Mouse (Mus musculus) left cerebral cortex, adult 11 months (tissue): ENCODE data around the gene Rassf8.
A peak's percentile ranks its signal among the peaks of the same experiment; 100 is the strongest.

Source experiments
- DNase-seq: peaks from one replicate; pipeline ENCODE4 v3.0.0; 2022; ENCODE audit warnings: low spot score

Rassf8 gene

GRCm38 (mm10) chr6:145862739-145863064, 116.2 kb downstream of the Rassf8 start:
- no peak for DNase-seq

- DNase-seq = peak; percentile 76
Measured at GRCm38 (mm10) chr6:145863065-145863971, 116.8 kb downstream of the Rassf8 start.

- no peak for DNase-seq
Measured at GRCm38 (mm10) chr6:145864171-145864570, 117.6 kb downstream of the Rassf8 start.

- peak; percentile 77 for DNase-seq
Measured at GRCm38 (mm10) chr6:145865289-145865885, 118.8 kb downstream of the Rassf8 start, which contains the start of gene Bhlhe41. Gene Bhlhe41, minus strand, starts transcription at chr6:145865558.

- DNase-seq = peak; percentile 84
Measured at GRCm38 (mm10) chr6:145865886-145866851, 119.6 kb downstream of the Rassf8 start.

GRCm38 (mm10) chr6:145867111-145867510, 120.6 kb downstream of the Rassf8 start:
- DNase-seq = no peak
